Mouse (Mus musculus) stomach, postnatal 0 days (tissue): ENCODE results near the gene Naglu.

Experiments used
- CTCF ChIP-seq: IDR thresholded peaks from 2 replicates; pipeline ENCODE4 v1.5.1; 2016; ENCODE audit warnings: antibody characterized with exemption, low read depth, mild to moderate bottlenecking, moderate library complexity
- EP300 ChIP-seq: optimal IDR thresholded peaks from 2 replicates; pipeline ENCODE3; 2016; ENCODE audit warnings: antibody characterized with exemption

DNA sequence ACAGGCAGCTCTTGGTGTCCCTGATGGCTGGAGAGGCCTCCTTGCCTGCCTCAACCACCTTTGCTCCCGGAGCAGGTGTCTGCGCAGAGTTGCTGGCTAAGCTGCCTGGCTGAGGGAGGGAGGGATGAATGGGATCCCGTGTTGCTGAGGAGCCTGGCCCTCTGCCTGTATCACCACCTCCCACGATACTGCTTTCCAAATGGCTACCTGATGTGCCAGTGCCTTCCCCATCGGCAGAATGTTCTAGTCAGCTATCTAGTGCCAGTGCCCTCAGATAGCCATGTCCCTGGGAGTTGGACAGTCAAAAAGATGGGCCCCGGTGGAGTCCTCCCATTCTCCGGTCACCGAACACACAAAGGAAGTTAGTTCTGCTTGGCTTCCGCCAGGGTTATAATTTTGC is 19.5 kb upstream of the Naglu start:
- TF ChIP-seq CTCF (no peak), EP300 (no peak)
